Mouse (Mus musculus): Measurements from ENCODE around the gene Rab7b. TPM values are rescaled to one million over a fixed set of nuclear protein-coding genes. Genes with fewer than 3 reads are reported as not detected.

Gene Rab7b
- total and polyA plus RNA-seq, 2 experiments from 2014 or later, result 1.2 to 1.4 TPM

GRCm38 (mm10) chr1:131761079-131761831, 72.8 kb downstream of the Rab7b start:
- ATAC-seq (ENCODE audit: low FRiP score), result no peak
- TF ChIP-seq CTCF (IDR thresholded peaks at IDR 0.05), result no peak
- H3K27me3 ChIP-seq (ENCODE audit: insufficient read depth, low read length), result no peaks in the 10 kb centered on the region

GRCm38 (mm10) chr1:131763683-131764082, 75.2 kb downstream of the Rab7b start:
- peaks cover 3% of the 10 kb centered on the region; the same call in 1 of the 2 replicates for H3K4me1 ChIP-seq (ENCODE audit: insufficient read depth, low read length)
- H3K27ac ChIP-seq (ENCODE audit: low read depth, low read length), result no peak overlapping the region
- H3K4me2 ChIP-seq (ENCODE audit: low read depth, low read length, poor library complexity, severe bottlenecking), result no peak overlapping the region
- 69% methylated on average over 9 of the region's 9 CpGs for WGBS
- no peaks in the 10 kb centered on the region for H3K27me3 ChIP-seq (ENCODE audit: insufficient read depth, low read length)
- 0 out of 2 replicates have a peak, but pooled peaks have one; percentile 18 for TF ChIP-seq CTCF (IDR thresholded peaks at IDR 0.05)
- DNase-seq (ENCODE audit: low spot score), result no peak
- H3K36me3 ChIP-seq (ENCODE audit: insufficient read depth, low read length), result no peaks in the 10 kb centered on the region
- H3K9me3 ChIP-seq (ENCODE audit: low read length), result no peaks in the 10 kb centered on the region
- ATAC-seq (ENCODE audit: low FRiP score), result no peak
- H3K4me3 ChIP-seq (ENCODE audit: low read depth, low read length), result no peak overlapping the region
- H3K9ac ChIP-seq (replicated peaks; ENCODE audit: low read length, poor library complexity, severe bottlenecking), result no peak overlapping the region

More at GRCm38 (mm10) chr1:131761079-131761831, 72.8 kb downstream of the Rab7b start:
- 90% methylated on average over 13 of the region's 13 CpGs for WGBS
- H3K4me1 ChIP-seq (ENCODE audit: insufficient read depth, low read length), result peaks cover 3% of the 10 kb centered on the region; the same call in 1 of the 2 replicates
- no peak overlapping the region for H3K9ac ChIP-seq (replicated peaks; ENCODE audit: low read length, poor library complexity, severe bottlenecking)
- no peaks in the 10 kb centered on the region for H3K9me3 ChIP-seq (ENCODE audit: low read length)
- no peak overlapping the region for H3K27ac ChIP-seq (ENCODE audit: low read depth, low read length)
- no peaks in the 10 kb centered on the region for H3K36me3 ChIP-seq (ENCODE audit: insufficient read depth, low read length)
- no peak overlapping the region for H3K4me3 ChIP-seq (ENCODE audit: low read depth, low read length)
- DNase-seq (ENCODE audit: low spot score), result no peak
- H3K4me2 ChIP-seq (ENCODE audit: low read depth, low read length, poor library complexity, severe bottlenecking), result no peak overlapping the region

DNA sequence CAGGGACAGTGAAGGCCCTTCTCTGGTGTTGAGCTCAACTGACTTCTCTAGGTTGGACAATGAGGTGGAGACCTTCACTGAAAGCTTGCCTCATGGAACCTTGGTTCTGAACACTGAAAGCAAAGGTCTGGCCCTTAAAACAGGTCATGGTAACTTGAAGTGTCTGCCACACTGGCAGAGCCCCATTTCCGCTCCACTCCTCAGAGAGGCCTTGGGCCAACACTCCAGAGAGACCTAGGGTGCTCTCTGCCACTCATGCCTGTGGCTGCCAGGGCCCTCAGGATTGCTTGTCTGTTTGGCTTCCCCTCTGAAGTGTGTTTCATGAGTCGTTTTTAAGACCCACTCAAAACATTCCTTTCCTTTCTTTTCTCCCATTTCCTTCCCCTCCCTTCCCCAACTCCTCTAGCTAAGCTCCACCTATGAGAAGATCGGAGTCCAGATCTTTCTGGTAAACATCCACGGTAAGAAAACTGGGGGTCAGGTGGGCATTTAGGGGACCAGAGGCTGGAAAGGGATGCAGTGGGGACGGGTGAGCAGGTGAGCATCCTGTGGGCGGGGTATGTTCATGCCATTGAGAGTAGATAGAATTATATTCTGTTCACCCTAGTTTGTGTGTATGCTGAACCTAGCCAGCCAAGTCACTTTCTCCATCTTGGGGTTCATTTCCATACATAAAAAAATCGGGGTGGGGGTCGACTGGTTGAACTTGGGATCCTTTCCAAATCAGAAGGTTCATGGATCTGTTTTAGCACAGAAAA, 76.3 kb downstream of the Rab7b start:
- no peak for TF ChIP-seq CTCF (IDR thresholded peaks at IDR 0.05)
- H3K9ac ChIP-seq (replicated peaks; ENCODE audit: low read length, poor library complexity, severe bottlenecking), result no peak overlapping the region
- peaks cover 3% of the 10 kb centered on the region; the same call in 1 of the 2 replicates for H3K4me1 ChIP-seq (ENCODE audit: insufficient read depth, low read length)
- H3K27ac ChIP-seq (ENCODE audit: low read depth, low read length), result no peak overlapping the region
- H3K4me3 ChIP-seq (ENCODE audit: low read depth, low read length), result no peak overlapping the region
- H3K27me3 ChIP-seq (ENCODE audit: insufficient read depth, low read length), result no peaks in the 10 kb centered on the region
- WGBS, result 60% methylated on average over 8 of the region's 8 CpGs
- no peaks in the 10 kb centered on the region for H3K36me3 ChIP-seq (ENCODE audit: insufficient read depth, low read length)
- ATAC-seq (ENCODE audit: low FRiP score), result no peak
- H3K4me2 ChIP-seq (ENCODE audit: low read depth, low read length, poor library complexity, severe bottlenecking), result no peak overlapping the region
- H3K9me3 ChIP-seq (ENCODE audit: low read length), result no peaks in the 10 kb centered on the region
- DNase-seq (ENCODE audit: low spot score), result no peak

Other genes starting within 250 kb of the Rab7b start
- 76.1 and 80.6 TPM in 2 replicates for gene Srgap2, start 161.3 kb upstream of the Rab7b start, total RNA-seq (2014; rRNA removed)
- gene Srgap2, start 161.3 kb upstream of the Rab7b start, polyA plus RNA-seq (2015; fragmentation: Nextera tagmentation; extraction: Ambion mirVana), result 20.5 and 26.9 TPM in 2 replicates
- 0.42 and 0.60 TPM in 2 replicates for gene Fam72a, start 160.8 kb upstream of the Rab7b start, total RNA-seq (2014; rRNA removed)
- 0.53 and 0.82 TPM in 2 replicates for gene Fam72a, start 160.8 kb upstream of the Rab7b start, polyA plus RNA-seq (2015; fragmentation: Nextera tagmentation; extraction: Ambion mirVana)
- not detected in 2 replicates for gene Avpr1b, start 89.5 kb upstream of the Rab7b start, total RNA-seq (2014; rRNA removed)
- gene Avpr1b, start 89.5 kb upstream of the Rab7b start, polyA plus RNA-seq (2015; fragmentation: Nextera tagmentation; extraction: Ambion mirVana), result not detected in 2 replicates
- 0.11 TPM in 1 of 2 replicates, not detected in the other for gene Ctse, start 50.4 kb upstream of the Rab7b start, total RNA-seq (2014; rRNA removed)
- 0.09 TPM in 1 of 2 replicates, not detected in the other for gene Ctse, start 50.4 kb upstream of the Rab7b start, polyA plus RNA-seq (2015; fragmentation: Nextera tagmentation; extraction: Ambion mirVana)
- gene Slc26a9, start 55.3 kb downstream of the Rab7b start, total RNA-seq (2014; rRNA removed), result 0.44 TPM in 1 of 2 replicates, not detected in the other
- 0.10 and 0.14 TPM in 2 replicates for gene Slc26a9, start 55.3 kb downstream of the Rab7b start, polyA plus RNA-seq (2015; fragmentation: Nextera tagmentation; extraction: Ambion mirVana)
- 0.05 TPM in 2 replicates for gene Pm20d1, start 108.7 kb downstream of the Rab7b start, total RNA-seq (2014; rRNA removed)
- gene Pm20d1, start 108.7 kb downstream of the Rab7b start, polyA plus RNA-seq (2015; fragmentation: Nextera tagmentation; extraction: Ambion mirVana), result 0.29 and 0.38 TPM in 2 replicates
- gene Slc41a1, start 138.8 kb downstream of the Rab7b start, total RNA-seq (2014; rRNA removed), result 39.6 and 45.5 TPM in 2 replicates
- gene Slc41a1, start 138.8 kb downstream of the Rab7b start, polyA plus RNA-seq (2015; fragmentation: Nextera tagmentation; extraction: Ambion mirVana), result 21.0 and 22.1 TPM in 2 replicates
- 4.9 and 7.8 TPM in 2 replicates for gene Rab29, start 178.5 kb downstream of the Rab7b start, total RNA-seq (2014; rRNA removed)
- 6.6 and 7.9 TPM in 2 replicates for gene Rab29, start 178.5 kb downstream of the Rab7b start, polyA plus RNA-seq (2015; fragmentation: Nextera tagmentation; extraction: Ambion mirVana)
- gene Nucks1, start 221.8 kb downstream of the Rab7b start, total RNA-seq (2014; rRNA removed), result 121 and 140 TPM in 2 replicates
- 41.3 and 51.7 TPM in 2 replicates for gene Nucks1, start 221.8 kb downstream of the Rab7b start, polyA plus RNA-seq (2015; fragmentation: Nextera tagmentation; extraction: Ambion mirVana)